Mouse (Mus musculus) central nervous system, embryonic 18 days (tissue): ENCODE results near the gene Tasp1. TPM values are rescaled to one million over a fixed set of nuclear protein-coding genes. Genes with fewer than 3 reads are reported as not detected.

Experiments used
- polyA plus RNA-seq: library from polyadenylated mRNA; depleted of rRNA; stranded (reverse); fragments of >200 nt; gene quantifications from 2 replicates; pipeline ENCODE4 v1.2.3, GENCODE M21; 2012; rRNA removed

The Tasp1 gene
- polyA plus RNA-seq, result 15.8 and 16.7 TPM in 2 replicates

DNA sequence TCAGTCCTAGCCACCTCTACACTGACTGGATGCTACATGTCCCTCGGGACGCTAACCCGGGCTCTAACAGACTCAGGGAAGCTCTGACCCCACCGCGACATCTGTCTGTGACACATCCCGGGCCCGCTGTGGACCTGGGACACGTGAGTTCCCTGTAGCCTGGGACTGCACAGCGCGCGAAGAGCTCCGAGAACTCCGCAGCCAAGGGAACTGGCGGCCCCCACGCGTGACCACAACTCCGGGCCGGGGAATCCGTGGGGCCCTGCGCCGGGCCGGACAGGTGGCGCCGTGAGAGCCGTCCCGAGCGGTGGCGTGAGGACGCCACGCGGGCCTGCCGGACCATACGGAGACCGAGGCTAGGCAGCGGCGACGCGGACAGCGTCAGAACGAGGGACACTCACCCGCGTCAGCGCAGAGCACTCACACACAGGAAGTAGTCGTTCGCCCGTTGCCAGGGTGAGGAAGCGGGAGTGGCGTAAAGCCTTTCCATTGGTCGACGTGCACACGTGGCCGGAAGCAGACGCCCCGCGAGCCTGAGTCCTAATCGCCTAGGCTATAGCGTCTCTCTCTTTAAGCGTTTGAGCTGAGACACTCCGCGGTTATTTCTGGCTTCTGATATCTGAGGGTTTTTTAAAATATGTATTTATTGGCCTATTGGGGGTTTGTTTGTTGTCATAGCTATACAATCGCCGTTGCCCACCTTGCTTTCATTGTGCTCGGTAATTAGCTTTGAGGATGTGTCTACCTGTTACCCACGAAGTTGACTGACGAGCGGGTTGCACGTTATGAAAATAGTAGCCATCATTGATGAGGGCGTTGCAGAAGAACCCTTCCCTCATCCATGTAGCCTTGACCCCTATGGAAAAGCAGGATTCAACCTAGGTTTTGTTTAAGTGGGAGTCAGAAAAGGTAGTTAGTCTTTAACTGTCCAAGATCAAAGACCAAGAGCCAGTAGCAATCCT is at the start of gene Tasp1:
Gene Tasp1 (minus strand): TSS at position 453 of the 962 bp plus-strand sequence.

Other genes starting within 250 kb of the Tasp1 start
- not detected in 2 replicates for gene Gm17374, start 85.2 kb upstream of the Tasp1 start, polyA plus RNA-seq
- gene Esf1, start 103.8 kb upstream of the Tasp1 start, polyA plus RNA-seq, result 7.5 and 8.4 TPM in 2 replicates
- gene Ndufaf5, start 103.8 kb upstream of the Tasp1 start, polyA plus RNA-seq, result 45.7 and 46.4 TPM in 2 replicates